Mouse (Mus musculus): ENCODE data around the gene CN725425.

- no peak for TF ChIP-seq CTCF (IDR thresholded peaks at IDR 0.05; ENCODE audit: low read depth, low read length)
- no peak for TF ChIP-seq GATA1 (IDR thresholded peaks at IDR 0.05; ENCODE audit: borderline replicate concordance, low read length)
These were observed 27.1 kb upstream of the CN725425 start for GRCm38 (mm10) chr15:91172193-91172592.

Measured in G1E (cell line).